Mouse (Mus musculus) thymus, adult 2 months (tissue): Measurements from ENCODE around the gene Med12l.

ENCODE experiments used
- CTCF ChIP-seq: fragments of 200-500 bp; IDR thresholded peaks from 2 replicates; pipeline ENCODE4 v1.5.1; 2012; ENCODE audit warnings: mild to moderate bottlenecking, control low read depth, low read length, moderate library complexity, borderline replicate concordance; ENCODE audit not compliant: control insufficient read depth, poor library complexity, insufficient read depth; ENCODE audit errors: extremely low read depth
- POLR2A ChIP-seq: fragments of 200-500 bp; IDR thresholded peaks from 2 replicates; pipeline ENCODE4 v1.6.1; 2012; ENCODE audit warnings: mild to moderate bottlenecking, low read length, control low read depth, moderate library complexity; ENCODE audit not compliant: control insufficient read depth, poor library complexity, insufficient read depth; ENCODE audit errors: extremely low read depth

- TF ChIP-seq CTCF = no peak
- TF ChIP-seq POLR2A = no peak
Observed at GRCm38 (mm10) chr3:59030986-59031385, 25.4 kb downstream of the Med12l start.
